Mouse (Mus musculus) liver, postnatal 0 days (tissue): ENCODE data around the gene Ddx17. TPM values are rescaled to one million over a fixed set of nuclear protein-coding genes. Genes with fewer than 3 reads are reported as not detected.
A peak's percentile ranks its signal among the peaks of the same experiment; 100 is the strongest.

Experiments
- ATAC-seq: fragments of 200-750 bp; cut with Nextera tagmentation; 2 replicates; pipeline ENCODE4 v1.8.0; 2017; ENCODE audit warnings: mild to moderate bottlenecking, moderate library complexity
- DNase-seq: peaks from one replicate; pipeline ENCODE4 v3.0.0-alpha.2; 2016
- H3K27ac ChIP-seq: fragments of 300-500 bp; sonication (generic); 2 replicates; pipeline ENCODE4 v1.5.1; 2014; ENCODE audit warnings: antibody characterized with exemption, moderate library complexity, mild to moderate bottlenecking, low read depth
- H3K27me3 ChIP-seq: fragments of 300-500 bp; sonication (generic); 2 replicates; pipeline ENCODE4 v1.6.1; 2014; ENCODE audit warnings: low read length, control low read depth, mixed read lengths; ENCODE audit not compliant: insufficient read depth
- H3K36me3 ChIP-seq: fragments of 300-500 bp; sonication (generic); replicated peaks from 2 replicates; pipeline ENCODE4 v1.6.1; 2014; ENCODE audit warnings: mild to moderate bottlenecking, control low read depth, low read length, moderate library complexity, mixed read lengths; ENCODE audit not compliant: insufficient read depth
- H3K4me1 ChIP-seq: fragments of 300-500 bp; sonication (generic); 2 replicates; pipeline ENCODE4 v1.6.1; 2014; ENCODE audit warnings: antibody characterized with exemption, mild to moderate bottlenecking, control low read depth; ENCODE audit not compliant: insufficient read depth
- H3K4me2 ChIP-seq: fragments of 300-500 bp; sonication (generic); 2 replicates; pipeline ENCODE4 v1.6.1; 2014; ENCODE audit warnings: low read depth, mild to moderate bottlenecking, low read length, moderate library complexity, mixed read lengths
- H3K4me3 ChIP-seq: fragments of 300-500 bp; sonication (generic); 2 replicates; pipeline ENCODE4 v1.5.1; 2014; ENCODE audit warnings: low read depth, low read length
- H3K9ac ChIP-seq: fragments of 300-500 bp; sonication (generic); replicated peaks from 2 replicates; pipeline ENCODE4 v1.6.1; 2014; ENCODE audit warnings: mild to moderate bottlenecking, moderate library complexity
- H3K9me3 ChIP-seq: fragments of 300-500 bp; sonication (generic); 2 replicates; pipeline ENCODE4 v1.6.1; 2016; ENCODE audit warnings: mild to moderate bottlenecking, control low read depth, low read length, mixed read lengths
- CTCF ChIP-seq: sonication (generic); IDR thresholded peaks from 2 replicates; pipeline ENCODE4 v1.5.1; 2016; ENCODE audit warnings: antibody characterized with exemption, low read depth
- EP300 ChIP-seq: IDR thresholded peaks from 2 replicates; pipeline ENCODE4 v1.6.1; 2016; ENCODE audit warnings: antibody characterized with exemption, low read depth, mild to moderate bottlenecking
- whole genome bisulfite sequencing: fragments of 180-500 bp; shearing (Covaris S2); extraction: QIAGEN DNeasy Blood & Tissue Kit; methylation state at CpG from one replicate; pipeline ENCODE4 v1.1.7; 2014; ENCODE audit not compliant: insufficient replicate concordance; 5-methylcytosine and 5-hydroxymethylcytosine counted together
- polyA plus RNA-seq: library from polyadenylated mRNA; unstranded; fragments of >200 nt; fragmentation: Nextera tagmentation; extraction: Ambion mirVana; gene quantifications from 2 replicates; pipeline ENCODE4 v1.2.1, GENCODE M21; 2015

Ddx17 gene
- polyA plus RNA-seq, 1 experiment from 2014 or later: 9.3 TPM

DNA sequence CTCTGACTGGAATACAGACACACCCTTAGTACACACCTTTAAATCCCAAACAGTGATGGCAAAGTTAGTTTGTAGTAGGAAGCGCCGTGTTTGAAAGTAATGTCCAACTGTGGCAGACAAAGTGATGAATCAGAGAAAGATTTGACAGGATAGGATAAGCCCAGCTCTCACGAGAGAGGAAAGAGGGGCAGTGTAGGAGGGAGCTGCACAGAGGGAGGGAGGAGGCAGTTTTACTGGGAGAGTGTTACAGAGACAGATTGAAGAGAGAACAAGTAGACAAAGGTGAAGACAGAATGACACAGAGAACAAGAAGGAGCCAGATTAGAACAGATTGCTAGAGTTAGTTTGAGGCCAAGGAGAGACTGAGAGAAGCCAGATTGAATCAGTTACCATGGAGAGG, 13.1 kb upstream of the Ddx17 start:
- H3K27me3 ChIP-seq: no peaks in the 10 kb centered on the region
- 64% methylated on average over 3 of the region's 3 CpGs for WGBS
- no peak overlapping the region for H3K9ac ChIP-seq
- ATAC-seq (no peak), DNase-seq (no peak)
- no peak overlapping the region for H3K4me2 ChIP-seq
- no peaks in the 10 kb centered on the region for H3K4me1 ChIP-seq
- H3K4me3 ChIP-seq: no peak overlapping the region
- H3K36me3 ChIP-seq: no peaks in the 10 kb centered on the region
- TF ChIP-seq CTCF (no peak), EP300 (no peak)
- no peak overlapping the region for H3K27ac ChIP-seq
- no peaks in the 10 kb centered on the region for H3K9me3 ChIP-seq

GRCm38 (mm10) chr15:79552566-79552965, 6.0 kb upstream of the Ddx17 start:
- H3K4me3 ChIP-seq: no peak overlapping the region
- no peaks in the 10 kb centered on the region for H3K4me1 ChIP-seq
- ATAC-seq (no peak), DNase-seq (no peak)
- H3K36me3 ChIP-seq: no peaks in the 10 kb centered on the region
- no peak overlapping the region for H3K4me2 ChIP-seq
- 81% methylated on average over 5 of the region's 5 CpGs for WGBS
- TF ChIP-seq EP300 (no peak), CTCF (no peak)
- no peak overlapping the region for H3K9ac ChIP-seq
- no peaks in the 10 kb centered on the region for H3K9me3 ChIP-seq
- no peaks in the 10 kb centered on the region for H3K27me3 ChIP-seq
- H3K27ac ChIP-seq: no peak overlapping the region

DNA sequence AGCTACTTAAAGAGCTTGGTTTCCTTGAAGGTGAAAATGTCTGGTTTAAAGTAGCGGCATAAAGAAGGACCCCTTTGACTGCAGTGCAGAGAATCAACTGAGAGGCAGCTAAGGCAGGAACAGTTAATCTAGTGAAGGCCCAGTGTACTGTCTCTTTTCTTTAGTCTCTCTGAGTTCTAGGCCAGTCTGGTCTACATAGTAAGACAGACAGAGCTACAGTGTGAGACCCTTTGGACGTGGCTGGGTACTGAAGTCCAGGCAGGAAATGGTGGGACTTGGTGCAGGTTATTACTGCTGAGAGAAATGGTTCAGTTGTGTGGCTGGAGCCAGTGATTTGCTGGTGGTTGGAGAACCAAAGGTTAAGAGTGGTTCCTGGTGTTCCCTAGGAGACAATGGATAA, 1.7 kb upstream of the Ddx17 start:
- no peak for TF ChIP-seq CTCF
- no peak for TF ChIP-seq EP300
- H3K9me3 ChIP-seq: no peaks in the 10 kb centered on the region
- H3K27ac ChIP-seq: no peak overlapping the region
- no peak overlapping the region for H3K4me2 ChIP-seq
- no peak overlapping the region for H3K9ac ChIP-seq
- H3K4me3 ChIP-seq: no peak overlapping the region
- ATAC-seq (no peak), DNase-seq (no peak)
- 91% methylated on average over 2 of the region's 2 CpGs for WGBS
- peaks cover 11% of the 10 kb centered on the region for H3K36me3 ChIP-seq
- H3K27me3 ChIP-seq: no peaks in the 10 kb centered on the region
- peaks cover 16% of the 10 kb centered on the region for H3K4me1 ChIP-seq

DNA sequence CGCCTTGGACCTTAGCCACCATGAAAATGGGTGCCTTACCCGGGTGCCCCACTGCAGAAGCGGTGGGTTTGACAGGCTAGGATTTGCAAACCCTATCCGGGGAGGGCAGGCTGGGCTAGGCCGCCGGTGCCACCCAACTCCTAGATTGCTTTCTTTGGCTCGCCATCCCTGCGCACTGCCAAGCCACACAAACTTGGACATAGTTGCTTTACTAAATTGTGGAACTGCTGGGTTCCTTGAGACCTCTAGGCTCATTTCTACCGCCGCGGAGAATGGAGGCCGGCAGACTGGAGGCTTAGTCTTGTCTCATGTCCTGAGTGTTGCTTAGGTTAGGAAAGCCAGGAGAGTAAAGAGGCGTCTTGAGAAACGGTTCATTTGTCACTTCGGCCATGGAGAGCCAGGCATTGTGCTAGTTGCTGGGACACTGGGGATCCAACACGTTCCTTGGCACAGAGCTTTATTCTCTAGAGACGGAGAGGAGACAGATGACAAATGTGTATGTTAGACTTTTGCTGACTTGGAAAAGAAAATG, 814 bp upstream of the Ddx17 start:
- Histone ChIP-seq H3K9me3 (no peaks in the 10 kb centered on the region), H3K36me3 (peaks cover 19% of the 10 kb centered on the region), H3K27me3 (no peaks in the 10 kb centered on the region), H3K27ac (peak overlapping the region; percentile 99), H3K4me1 (peaks cover 16% of the 10 kb centered on the region), H3K4me3 (peak overlapping the region; percentile 97), H3K4me2 (peak overlapping the region; percentile 82), H3K9ac (peak overlapping the region; percentile 99; the same call in 1 of the 2 replicates)
- 85% methylated on average over 17 of the region's 17 CpGs for WGBS
- ATAC-seq (no peak), DNase-seq (no peak)
- TF ChIP-seq EP300 (no peak), CTCF (no peak)

DNA sequence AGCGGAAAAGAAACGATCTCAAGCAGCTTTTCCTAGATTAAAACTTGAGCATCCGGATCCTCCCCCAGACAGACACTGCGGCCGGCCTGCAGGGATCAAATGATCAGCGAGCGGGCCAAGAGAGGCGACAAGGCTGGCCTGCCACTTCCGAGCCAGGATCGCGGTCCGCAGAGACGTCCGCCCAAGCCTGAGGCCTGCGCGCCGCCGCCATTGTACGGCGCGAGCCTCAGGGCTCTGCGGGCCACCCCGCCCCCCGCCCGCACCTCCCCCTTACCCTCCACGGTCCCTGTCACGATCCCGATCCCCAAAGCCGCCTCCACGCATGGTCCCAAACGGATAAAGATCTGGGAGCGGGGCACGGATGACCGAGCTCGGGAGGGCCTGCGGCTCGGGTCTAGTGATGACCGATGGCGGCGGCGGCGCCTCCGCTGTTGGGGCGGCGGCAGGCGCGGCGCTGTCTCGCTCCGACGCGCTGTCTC, 581 bp downstream of the Ddx17 start:
- Histone ChIP-seq H3K27ac (peak overlapping the region; percentile 99), H3K9ac (peak overlapping the region; percentile 99), H3K4me2 (peak overlapping the region; percentile 82), H3K9me3 (no peaks in the 10 kb centered on the region), H3K27me3 (no peaks in the 10 kb centered on the region), H3K36me3 (peaks cover 31% of the 10 kb centered on the region), H3K4me3 (peak overlapping the region; percentile 97), H3K4me1 (peaks cover 16% of the 10 kb centered on the region)
- DNase-seq: peak; percentile 80
- under 1% methylated on average over 42 of the region's 52 CpGs for WGBS
- TF ChIP-seq EP300: no peak
- TF ChIP-seq CTCF: no peak
- ATAC-seq: peak; percentile 69

GRCm38 (mm10) chr15:79545496-79545895, 1.0 kb downstream of the Ddx17 start:
- TF ChIP-seq EP300: no peak
- TF ChIP-seq CTCF: no peak
- Histone ChIP-seq H3K36me3 (peaks cover 36% of the 10 kb centered on the region), H3K9me3 (no peaks in the 10 kb centered on the region), H3K4me3 (peak overlapping the region; percentile 97), H3K4me2 (peak overlapping the region; percentile 82), H3K27me3 (no peaks in the 10 kb centered on the region), H3K4me1 (peaks cover 16% of the 10 kb centered on the region), H3K27ac (peak overlapping the region; percentile 99), H3K9ac (peak overlapping the region; percentile 99)
- DNase-seq: no peak
- ATAC-seq: no peak
- 2% methylated on average over 3 of the region's 3 CpGs for WGBS
